Mouse (Mus musculus) frontal cortex, adult (tissue): ENCODE results near the gene Tenm2.

Source experiments
- ATAC-seq: cut with Nextera tagmentation; 2 replicates; pipeline ENCODE4 v1.9.2; 2017; ENCODE audit warnings: mild to moderate bottlenecking, moderate library complexity, mixed read lengths; ENCODE audit not compliant: low TSS enrichment

Gene Tenm2

GRCm38 (mm10) chr11:35989967-35990366 lies 1245.8 kb downstream of the Tenm2 start:
- ATAC-seq = no peak

GRCm38 (mm10) chr11:35985841-35986393 lies 1249.8 kb downstream of the Tenm2 start:
- ATAC-seq = peak; percentile 94

GRCm38 (mm10) chr11:35982734-35983133 lies 1253.0 kb downstream of the Tenm2 start:
- ATAC-seq = no peak

- peak; percentile 39 for ATAC-seq
Observed at GRCm38 (mm10) chr11:35980411-35980917, 1255.3 kb downstream of the Tenm2 start, which contains the start of gene Wwc1. Gene Wwc1 (minus strand): TSS chr11:35980527.

GRCm38 (mm10) chr11:35979733-35980410 lies 1255.9 kb downstream of the Tenm2 start:
- peak; percentile 20 for ATAC-seq

GRCm38 (mm10) chr11:35979266-35979732 lies 1256.5 kb downstream of the Tenm2 start:
- ATAC-seq = peak; percentile 31

GRCm38 (mm10) chr11:35977796-35978195 lies 1258.0 kb downstream of the Tenm2 start:
- no peak for ATAC-seq

GRCm38 (mm10) chr11:35977096-35977495 lies 1258.7 kb downstream of the Tenm2 start:
- ATAC-seq = no peak

GRCm38 (mm10) chr11:35976482-35976881 lies 1259.3 kb downstream of the Tenm2 start:
- ATAC-seq = no peak; the same call in 1 of the 2 replicates

- no peak for ATAC-seq
Observed at GRCm38 (mm10) chr11:35974632-35975450, 1260.9 kb downstream of the Tenm2 start.

GRCm38 (mm10) chr11:35973135-35973534 lies 1262.6 kb downstream of the Tenm2 start:
- ATAC-seq = no peak

GRCm38 (mm10) chr11:35972270-35972931 lies 1263.4 kb downstream of the Tenm2 start:
- no peak for ATAC-seq

- ATAC-seq = no peak
Observed at GRCm38 (mm10) chr11:35970806-35971705, 1264.7 kb downstream of the Tenm2 start.

GRCm38 (mm10) chr11:35968291-35968690 lies 1267.5 kb downstream of the Tenm2 start:
- ATAC-seq = no peak

GRCm38 (mm10) chr11:35963981-35964549 lies 1271.7 kb downstream of the Tenm2 start:
- ATAC-seq = no peak

- ATAC-seq = no peak
Observed at GRCm38 (mm10) chr11:35963554-35963953, 1272.2 kb downstream of the Tenm2 start.

GRCm38 (mm10) chr11:35962431-35962830 lies 1273.3 kb downstream of the Tenm2 start:
- no peak for ATAC-seq

- ATAC-seq = no peak
Observed at GRCm38 (mm10) chr11:35959270-35959669, 1276.5 kb downstream of the Tenm2 start.
